7 mouse cellular contexts compared by ENCODE assay signal in genomic region chr14:27044967-27045361, GRCm38 (mm10). TPM values are rescaled to one million over a fixed set of nuclear protein-coding genes. Genes with fewer than 3 reads are reported as not detected.
DNase-seq lines count a peak whose midpoint lies in the region; ATAC-seq and TF ChIP-seq lines count a peak whose summit lies in the region.

No protein-coding gene starts in this region.

- H3K27me3 ChIP-seq in heart, embryonic 14.5 days (ENCODE audit: control insufficient read depth, insufficient read depth, low read length) = no peaks in the 10 kb centered on the region
- H3K27me3 ChIP-seq in limb, embryonic 10.5 days (ENCODE audit: low read depth, poor library complexity, severe bottlenecking) = no peaks in the 10 kb centered on the region
- H3K27me3 ChIP-seq in myocyte (ENCODE audit: control insufficient read depth, insufficient read depth, insufficient read length) = no peaks in the 10 kb centered on the region

- H3K4me3 ChIP-seq in heart, embryonic 14.5 days (ENCODE audit: control insufficient read depth in 1 of 2, insufficient read depth in 1 of 2, low read depth in 1 of 2, low read length in 2 of 2) = no peak overlapping the region
- H3K4me3 ChIP-seq in limb, embryonic 10.5 days = peak overlapping the region; percentile 84
- no peak overlapping the region for H3K4me3 ChIP-seq in myocyte

- H3K36me3 ChIP-seq in heart, embryonic 14.5 days (ENCODE audit: control insufficient read depth, insufficient read depth, low read length) = no peaks in the 10 kb centered on the region
- H3K36me3 ChIP-seq in limb, embryonic 10.5 days = peaks cover 10% of the 10 kb centered on the region
- H3K36me3 ChIP-seq in myocyte (ENCODE audit: control insufficient read depth, insufficient read depth) = no peaks in the 10 kb centered on the region

- peaks cover 5% of the 10 kb centered on the region for H3K79me2 ChIP-seq in myocyte (ENCODE audit: control insufficient read depth, insufficient read depth)

- H3K9me3 ChIP-seq in heart, embryonic 14.5 days (ENCODE audit: control insufficient read depth, low read length) = no peaks in the 10 kb centered on the region
- no peaks in the 10 kb centered on the region for H3K9me3 ChIP-seq in limb, embryonic 10.5 days (replicated peaks)

- no peak overlapping the region for H3K9ac ChIP-seq in heart, embryonic 14.5 days (ENCODE audit: low read length)

- no peak for TF ChIP-seq POLR2A in myocyte (IDR thresholded peaks at IDR 0.05; ENCODE audit: insufficient read length, low read depth)

- peak; percentile 19 for DNase-seq in CD8-positive naive resting alpha-beta T cell, adult 2 months (ENCODE audit: low read depth in 2 of 2, low spot score in 2 of 2)
- peak; percentile 55 for DNase-seq in Muller cell, postnatal 12 days (ENCODE audit: inconsistent ontology term)
- DNase-seq in limb, embryonic 10.5 days (ENCODE audit: low spot score) = no peak
- DNase-seq in gastrocnemius, adult 8-10 months (ENCODE audit: low spot score in 2 of 2) = no peak
- no peak for DNase-seq in urinary bladder, postnatal 25 days (ENCODE audit: low spot score)

- peak; percentile 47; the same call in 1 of the 2 replicates for ATAC-seq in heart, embryonic 14.5 days (ENCODE audit: insufficient number of reproducible peaks, insufficient read depth, low FRiP score, low read depth)

- H3K27ac ChIP-seq in heart, embryonic 14.5 days (replicated peaks in 1 of 2; ENCODE audit: control insufficient read depth in 1 of 2, insufficient read depth in 1 of 2, low read depth in 2 of 2, low read length in 2 of 2) = peak overlapping the region; percentile 24 to 53; a peak in 2 of 4 replicates
- peak overlapping the region; percentile 80 for H3K27ac ChIP-seq in limb, embryonic 10.5 days

- no peak overlapping the region for H3ac ChIP-seq in myocyte (ENCODE audit: control insufficient read depth, insufficient read length)

- 3% methylated on average over 2 of the region's 2 CpGs for WGBS in heart, embryonic 14.5 days
- WGBS in limb, embryonic 10.5 days = 0% methylated on average over 2 of the region's 2 CpGs

- peaks cover 26 to 39% of the 10 kb centered on the region in 2 experiments for H3K4me1 ChIP-seq in heart, embryonic 14.5 days (ENCODE audit: control insufficient read depth in 2 of 2, insufficient read depth in 2 of 2, low read length in 2 of 2)
- peaks cover 96% of the 10 kb centered on the region for H3K4me1 ChIP-seq in limb, embryonic 10.5 days

- peak overlapping the region; percentile 32 for H3K4me2 ChIP-seq in heart, embryonic 14.5 days (ENCODE audit: low read length)
- H3K4me2 ChIP-seq in myocyte (ENCODE audit: low read depth) = peak overlapping the region; percentile 56

TF ChIP-seq in myocyte, 11 proteins besides CTCF, POLR2A, EP300 and RAD21:
- TF ChIP-seq MYOD1 (IDR thresholded peaks at IDR 0.05; ENCODE audit: control insufficient read depth in 1 of 3, insufficient read length in 2 of 3, low read depth in 2 of 3) (no peak), TCF3 (IDR thresholded peaks at IDR 0.05; ENCODE audit: insufficient read length, low read depth) (no peak), USF1 (IDR thresholded peaks at IDR 0.05; ENCODE audit: low read depth) (no peak), REST (IDR thresholded peaks at IDR 0.05; ENCODE audit: insufficient read depth, insufficient read length) (no peak), MAX (IDR thresholded peaks at IDR 0.05; ENCODE audit: low read depth) (no peak), SRF (IDR thresholded peaks at IDR 0.05; ENCODE audit: control insufficient read depth, insufficient read length, low read depth) (no peak)

RNA-seq across cellular contexts. Expression of gene Il17rd, which starts 6.2 kb away (rescaled TPM):
- 1.3 and 1.5 TPM in 2 replicates for polyA plus RNA-seq in heart, embryonic 14.5 days (2014; fragmentation: Nextera tagmentation; extraction: Ambion mirVana)
- polyA plus RNA-seq in limb, embryonic 10.5 days (2016; fragmentation: Nextera tagmentation; extraction: Ambion mirVana) = 17.4 and 18.2 TPM in 2 replicates
- polyA plus RNA-seq in myocyte (2012; fragmentation: generic; extraction: Trizol) = 1.9 TPM
- 1 to 10 TPM; 1.5 to 2.4 (median 1.6) TPM for total RNA-seq in gastrocnemius, adult 8-10 months (2022)

RNA-seq across cellular contexts. Expression of gene Hesx1, which starts 50.7 kb away (rescaled TPM):
- polyA plus RNA-seq in heart, embryonic 14.5 days (2014; fragmentation: Nextera tagmentation; extraction: Ambion mirVana) = 0.19 and 0.28 TPM in 2 replicates
- 0.50 and 0.59 TPM in 2 replicates for polyA plus RNA-seq in limb, embryonic 10.5 days (2016; fragmentation: Nextera tagmentation; extraction: Ambion mirVana)
- polyA plus RNA-seq in myocyte (2012; fragmentation: generic; extraction: Trizol) = not detected
- total RNA-seq in gastrocnemius, adult 8-10 months (2022) = not detected

Comparison
In these comparisons a context has a peak if more than half of its experiments do, and no peak if none do; other contexts are left out.
1. DNase-seq: peak in CD8-positive naive resting alpha-beta T cell, adult 2 months (2 of 2) and Muller cell, postnatal 12 days (single experiment); none in limb, embryonic 10.5 days (single experiment), gastrocnemius, adult 8-10 months (0 of 2) and urinary bladder, postnatal 25 days (single experiment).